Mouse (Mus musculus) kidney, adult 2 months (tissue): Measurements from ENCODE around the gene Sp2. TPM values are rescaled to one million over a fixed set of nuclear protein-coding genes. Genes with fewer than 3 reads are reported as not detected.
A peak's percentile ranks its signal among the peaks of the same experiment; 100 is the strongest.

Experiments
- DNase-seq: peaks from one replicate; pipeline ENCODE4 v3.0.0; 2021
- H3K27ac ChIP-seq: fragments of 200-500 bp; 2 replicates; pipeline ENCODE4 v1.5.1; 2012; ENCODE audit warnings: low read depth, low read length, control low read depth, inconsistent platforms; ENCODE audit not compliant: insufficient read depth
- H3K27me3 ChIP-seq: fragments of 200-500 bp; replicated peaks from 2 replicates; pipeline ENCODE4 v1.6.1; 2012; ENCODE audit warnings: mild to moderate bottlenecking, moderate library complexity, low read length, inconsistent platforms; ENCODE audit not compliant: control insufficient read depth, insufficient read depth
- H3K36me3 ChIP-seq: fragments of 200-500 bp; 2 replicates; pipeline ENCODE4 v1.6.1; 2012; ENCODE audit warnings: mild to moderate bottlenecking, moderate library complexity, low read length, inconsistent platforms; ENCODE audit not compliant: control insufficient read depth, insufficient read depth
- H3K4me1 ChIP-seq: fragments of 200-500 bp; 2 replicates; pipeline ENCODE4 v1.6.1; 2011; ENCODE audit warnings: low read length; ENCODE audit not compliant: control insufficient read depth, insufficient read depth
- H3K4me3 ChIP-seq: fragments of 200-500 bp; 2 replicates; pipeline ENCODE4 v1.5.1; 2011; ENCODE audit warnings: mild to moderate bottlenecking, low read depth, low read length, control low read depth; ENCODE audit not compliant: insufficient read depth
- CTCF ChIP-seq: fragments of 200-500 bp; conservative IDR thresholded peaks from 2 replicates; pipeline ENCODE4 v1.5.1; 2011; ENCODE audit warnings: low read depth, mild to moderate bottlenecking, control low read depth, low read length, moderate library complexity, mixed read lengths; ENCODE audit not compliant: insufficient read depth, insufficient read length
- POLR2A ChIP-seq: fragments of 200-500 bp; IDR thresholded peaks from one replicate; pipeline ENCODE4 v1.6.1; 2011; ENCODE audit warnings: low read depth, low read length, control low read depth
- WGBS: fragments of 180-500 bp; shearing (Covaris S2); methylation state at CpG from one replicate; pipeline ENCODE4 v1.1.7; 2018; 5-methylcytosine and 5-hydroxymethylcytosine counted together
- polyA plus RNA-seq: library from polyadenylated mRNA; depleted of rRNA; stranded (reverse); fragments of >200 nt; gene quantifications from 2 replicates; pipeline ENCODE4 v1.2.3, GENCODE M21; 2012; rRNA removed

The Sp2 gene
- 11.9 and 13.3 TPM in 2 replicates for polyA plus RNA-seq

GRCm38 (mm10) chr11:96982859-96983258 is at the start of gene Sp2:
Sp2 (minus strand) TSS chr11:96982959.
- 63% methylated on average over 7 of the region's 7 CpGs for WGBS
- TF ChIP-seq CTCF (no peak), POLR2A (no peak)
- Histone ChIP-seq H3K4me1 (no peaks in the 10 kb centered on the region; the same call in 1 of the 2 replicates), H3K36me3 (no peaks in the 10 kb centered on the region), H3K4me3 (no peak within 1 kb of the TSS), H3K27me3 (no peaks in the 10 kb centered on the region), H3K27ac (no peak within 1 kb of the TSS)
- DNase-seq: no peak

- no peak for DNase-seq
- no peaks in the 10 kb centered on the region for H3K36me3 ChIP-seq
- TF ChIP-seq CTCF: no peak
- no peak for TF ChIP-seq POLR2A
- H3K27ac ChIP-seq: no peak overlapping the region
- 93% methylated on average over 4 of the region's 4 CpGs for WGBS
- H3K4me1 ChIP-seq: peaks cover 25% of the 10 kb centered on the region
- no peaks in the 10 kb centered on the region for H3K27me3 ChIP-seq
- no peak overlapping the region for H3K4me3 ChIP-seq
Measured at GRCm38 (mm10) chr11:97032499-97032898, 49.7 kb upstream of the Sp2 start.

- H3K4me3 ChIP-seq: no peak overlapping the region
- H3K27ac ChIP-seq: no peak overlapping the region
- TF ChIP-seq CTCF: no peak
- no peak for TF ChIP-seq POLR2A
- H3K36me3 ChIP-seq: no peaks in the 10 kb centered on the region
- peak; percentile 60 for DNase-seq
- H3K27me3 ChIP-seq: no peaks in the 10 kb centered on the region
- WGBS: 57% methylated on average over 12 of the region's 12 CpGs
- H3K4me1 ChIP-seq: peaks cover 25% of the 10 kb centered on the region
Measured at GRCm38 (mm10) chr11:97031977-97032376, 49.2 kb upstream of the Sp2 start.

- peak; percentile 70 for DNase-seq
- TF ChIP-seq POLR2A (no peak), CTCF (no peak)
- no peaks in the 10 kb centered on the region for H3K27me3 ChIP-seq
- peaks cover 16% of the 10 kb centered on the region for H3K4me1 ChIP-seq
- 7% methylated on average over 15 of the region's 15 CpGs for WGBS
- peak overlapping the region; percentile 79 for H3K27ac ChIP-seq
- H3K4me3 ChIP-seq: peak overlapping the region; percentile 71
- H3K36me3 ChIP-seq: no peaks in the 10 kb centered on the region
Measured at GRCm38 (mm10) chr11:97030426-97030825, 47.7 kb upstream of the Sp2 start.

- H3K27me3 ChIP-seq: no peaks in the 10 kb centered on the region
- peak within 1 kb of the TSS; percentile 79 for H3K27ac ChIP-seq
- peaks cover 14% of the 10 kb centered on the region for H3K4me1 ChIP-seq
- TF ChIP-seq POLR2A (no peak), CTCF (peak; percentile 83)
- DNase-seq: peak; percentile 93
- under 1% methylated on average over 25 of the region's 25 CpGs for WGBS
- H3K36me3 ChIP-seq: no peaks in the 10 kb centered on the region
- peak within 1 kb of the TSS; percentile 71 for H3K4me3 ChIP-seq
Measured at GRCm38 (mm10) chr11:97029686-97030417, 47.1 kb upstream of the Sp2 start, which contains the start of gene Scrn2. Scrn2 (plus strand) TSS chr11:97029938.

GRCm38 (mm10) chr11:97025721-97026344 is 43.1 kb upstream of the Sp2 start:
- peak; percentile 89 for DNase-seq
- TF ChIP-seq POLR2A (no peak), CTCF (peak; percentile 90)
- peak overlapping the region; percentile 46 for H3K27ac ChIP-seq
- peak overlapping the region; percentile 25 for H3K4me3 ChIP-seq
- no peaks in the 10 kb centered on the region for H3K27me3 ChIP-seq
- 8% methylated on average over 17 of the region's 17 CpGs for WGBS
- H3K4me1 ChIP-seq: peaks cover 3% of the 10 kb centered on the region; the same call in 1 of the 2 replicates
- no peaks in the 10 kb centered on the region for H3K36me3 ChIP-seq

GRCm38 (mm10) chr11:97024977-97025376 is 42.2 kb upstream of the Sp2 start:
- no peak for TF ChIP-seq CTCF
- TF ChIP-seq POLR2A: no peak
- no peak overlapping the region for H3K27ac ChIP-seq
- WGBS: 69% methylated on average over 10 of the region's 10 CpGs
- H3K4me1 ChIP-seq: no peaks in the 10 kb centered on the region
- no peaks in the 10 kb centered on the region for H3K27me3 ChIP-seq
- no peaks in the 10 kb centered on the region for H3K36me3 ChIP-seq
- H3K4me3 ChIP-seq: no peak overlapping the region
- no peak for DNase-seq
